Mouse (Mus musculus) cerebellum, adult 2 months (tissue): Measurements from ENCODE around the gene Mybl2. TPM values are rescaled to one million over a fixed set of nuclear protein-coding genes. Genes with fewer than 3 reads are reported as not detected.

ENCODE experiments used
- DNase-seq, 2 experiments: peaks; one replicate each; pipeline ENCODE4 v3.0.0; 2021
- H3K27ac ChIP-seq: fragments of 200-500 bp; 2 replicates; pipeline ENCODE4 v1.5.1; 2012; ENCODE audit warnings: low read length, control low read depth, inconsistent platforms; ENCODE audit not compliant: insufficient read depth
- H3K27me3 ChIP-seq: fragments of 200-500 bp; 2 replicates; pipeline ENCODE4 v1.6.1; 2012; ENCODE audit warnings: inconsistent platforms, mild to moderate bottlenecking, low read length, moderate library complexity; ENCODE audit not compliant: control insufficient read depth, insufficient read depth
- H3K4me1 ChIP-seq: fragments of 200-500 bp; 2 replicates; pipeline ENCODE4 v1.6.1; 2011; ENCODE audit warnings: low read length; ENCODE audit not compliant: control insufficient read depth, insufficient read depth
- H3K4me3 ChIP-seq: fragments of 200-500 bp; replicated peaks from 2 replicates; pipeline ENCODE3; 2011; ENCODE audit warnings: mild to moderate bottlenecking, low read depth, low read length, control low read depth; ENCODE audit not compliant: insufficient read depth
- CTCF ChIP-seq: fragments of 200-500 bp; IDR thresholded peaks from 2 replicates; pipeline ENCODE4 v1.5.1; 2011; ENCODE audit warnings: low read depth, mild to moderate bottlenecking, control low read depth, low read length, moderate library complexity, borderline replicate concordance; ENCODE audit not compliant: insufficient read depth
- POLR2A ChIP-seq: fragments of 200-500 bp; IDR thresholded peaks from 2 replicates; pipeline ENCODE4 v1.6.1; 2011; ENCODE audit warnings: low read length, control low read depth, borderline replicate concordance; ENCODE audit not compliant: insufficient read depth
- WGBS: fragments of 180-500 bp; shearing (Covaris S2); methylation state at CpG from one replicate; pipeline ENCODE4 v1.1.7; 2018; 5-methylcytosine and 5-hydroxymethylcytosine counted together
- polyA plus RNA-seq: library from polyadenylated mRNA; depleted of rRNA; stranded (reverse); fragments of >200 nt; gene quantifications from 2 replicates; pipeline ENCODE4 v1.2.3, GENCODE M21; 2012

The Mybl2 gene
- polyA plus RNA-seq, 1 experiment = 1.6 TPM

- no peak for TF ChIP-seq POLR2A
- no peak for TF ChIP-seq CTCF
- Histone ChIP-seq H3K4me1 (no peaks in the 10 kb centered on the region), H3K27ac (no peak overlapping the region), H3K27me3 (no peaks in the 10 kb centered on the region), H3K4me3 (no peak overlapping the region)
- no peak for DNase-seq
- 85% methylated on average over 12 of the region's 12 CpGs for WGBS
These were observed 20.3 kb downstream of the Mybl2 start for GRCm38 (mm10) chr2:163074808-163075207.

- DNase-seq = no peak
- no peak overlapping the region for H3K27ac ChIP-seq
- no peak overlapping the region for H3K4me3 ChIP-seq
- TF ChIP-seq CTCF (no peak), POLR2A (no peak)
- H3K27me3 ChIP-seq = no peaks in the 10 kb centered on the region
- no peaks in the 10 kb centered on the region for H3K4me1 ChIP-seq
- 74% methylated on average over 3 of the region's 3 CpGs for WGBS
These were observed 20.7 kb downstream of the Mybl2 start for GRCm38 (mm10) chr2:163075234-163075633.

GRCm38 (mm10) chr2:163079041-163079440, 24.6 kb downstream of the Mybl2 start:
- H3K27ac ChIP-seq = no peak overlapping the region
- TF ChIP-seq POLR2A = no peak
- no peak for TF ChIP-seq CTCF
- no peak overlapping the region for H3K4me3 ChIP-seq
- DNase-seq = no peak
- no peaks in the 10 kb centered on the region for H3K27me3 ChIP-seq
- no peaks in the 10 kb centered on the region for H3K4me1 ChIP-seq
- 93% methylated on average over 4 of the region's 4 CpGs for WGBS

GRCm38 (mm10) chr2:163082591-163082990, 28.1 kb downstream of the Mybl2 start:
- TF ChIP-seq POLR2A = no peak
- TF ChIP-seq CTCF = no peak
- 88% methylated on average over 5 of the region's 5 CpGs for WGBS
- DNase-seq = no peak
- Histone ChIP-seq H3K27me3 (no peaks in the 10 kb centered on the region), H3K27ac (no peak overlapping the region), H3K4me3 (no peak overlapping the region), H3K4me1 (no peaks in the 10 kb centered on the region)

- Histone ChIP-seq H3K4me1 (no peaks in the 10 kb centered on the region), H3K27ac (no peak overlapping the region), H3K27me3 (no peaks in the 10 kb centered on the region), H3K4me3 (no peak overlapping the region)
- 86% methylated on average over 3 of the region's 3 CpGs for WGBS
- no peak for DNase-seq
- TF ChIP-seq CTCF = no peak
- no peak for TF ChIP-seq POLR2A
These were observed 30.0 kb downstream of the Mybl2 start for GRCm38 (mm10) chr2:163084519-163084918.

- no peak overlapping the region for H3K4me3 ChIP-seq
- no peak for TF ChIP-seq CTCF
- no peak for TF ChIP-seq POLR2A
- no peak for DNase-seq
- H3K27ac ChIP-seq = no peak overlapping the region
- no peaks in the 10 kb centered on the region for H3K27me3 ChIP-seq
- WGBS = 89% methylated on average over 6 of the region's 6 CpGs
- H3K4me1 ChIP-seq = no peaks in the 10 kb centered on the region
These were observed 30.6 kb downstream of the Mybl2 start for GRCm38 (mm10) chr2:163085047-163085446.

- WGBS = 89% methylated on average over 8 of the region's 8 CpGs
- TF ChIP-seq POLR2A (no peak), CTCF (no peak)
- no peak for DNase-seq
- Histone ChIP-seq H3K4me3 (no peak overlapping the region), H3K4me1 (no peaks in the 10 kb centered on the region), H3K27ac (no peak overlapping the region), H3K27me3 (no peaks in the 10 kb centered on the region)
These were observed 32.1 kb downstream of the Mybl2 start for GRCm38 (mm10) chr2:163086561-163086960.

- Histone ChIP-seq H3K4me1 (no peaks in the 10 kb centered on the region), H3K27ac (no peak within 1 kb of the TSS), H3K4me3 (no peak within 1 kb of the TSS), H3K27me3 (no peaks in the 10 kb centered on the region)
- no peak for DNase-seq
- TF ChIP-seq CTCF (no peak), POLR2A (no peak)
- whole genome bisulfite sequencing = 60% methylated on average over 9 of the region's 9 CpGs
These were observed 33.2 kb downstream of the Mybl2 start, which contains the start of gene Gtsf1l for GRCm38 (mm10) chr2:163087728-163088127. Gene Gtsf1l (minus strand): TSS chr2:163087855.
